Mouse (Mus musculus): ENCODE results near the gene Serpinb6d. TPM values are rescaled to one million over a fixed set of nuclear protein-coding genes. Genes with fewer than 3 reads are reported as not detected.

The Serpinb6d gene
- not detected in 2 replicates for polyA plus RNA-seq (2021; fragmentation: Nextera tagmentation)
- long read RNA-seq, experiment 1 = 0 reads
- long read RNA-seq, experiment 2 = 0 reads

DNA sequence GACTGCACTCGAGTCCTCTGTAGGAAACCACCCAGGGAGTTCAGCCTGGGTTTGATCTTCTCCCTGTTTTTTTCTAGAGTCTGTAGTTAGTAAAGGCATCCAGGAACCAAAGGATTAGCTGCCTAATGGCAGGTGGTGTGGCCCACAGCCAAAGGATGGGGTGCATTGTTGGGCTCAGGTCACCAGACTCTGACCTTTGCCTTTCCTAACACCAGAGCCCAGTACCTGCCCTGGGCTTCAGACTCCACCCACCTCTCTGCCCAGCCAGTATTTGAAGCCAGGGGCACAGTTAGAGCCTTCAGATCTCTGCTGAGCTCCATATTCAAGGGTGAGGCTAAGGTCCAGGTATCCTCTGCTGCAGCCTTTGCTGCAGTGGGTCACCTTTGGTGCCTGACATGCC lies at the start of gene Serpinb6d:
TSS of gene Serpinb6d (plus strand) at position 301 of the 400 bp plus-strand sequence.

Other genes with a start within 250 kb of the Serpinb6d start
- not detected in 2 replicates for gene Serpinb9g, start 176.6 kb upstream of the Serpinb6d start, polyA plus RNA-seq (2021; fragmentation: Nextera tagmentation)
- not detected in 2 replicates for gene Serpinb6e, start 182.0 kb downstream of the Serpinb6d start, polyA plus RNA-seq (2021; fragmentation: Nextera tagmentation)
- gene Serpinb6c, start 244.3 kb downstream of the Serpinb6d start, polyA plus RNA-seq (2021; fragmentation: Nextera tagmentation) = 0.10 and 0.14 TPM in 2 replicates

Data from layer of hippocampus, adult 6 months (tissue).